Mouse (Mus musculus) embryonic facial prominence, embryonic 13.5 days (tissue): ENCODE measurements around the gene Ldlr. TPM values are rescaled to one million over a fixed set of nuclear protein-coding genes. Genes with fewer than 3 reads are reported as not detected.

ENCODE experiments used
- ATAC-seq: fragments of 200-750 bp; cut with Nextera tagmentation; 2 replicates; pipeline ENCODE4 v1.8.0; 2017; ENCODE audit warnings: low read depth; ENCODE audit not compliant: insufficient number of reproducible peaks, insufficient read depth, low FRiP score, low TSS enrichment
- H3K27ac ChIP-seq: fragments of 300-500 bp; sonication (generic); 2 replicates; pipeline ENCODE4 v1.5.1; 2015; ENCODE audit warnings: moderate library complexity, mild to moderate bottlenecking, inconsistent platforms
- H3K27me3 ChIP-seq: fragments of 300-500 bp; sonication (generic); 2 replicates; pipeline ENCODE4 v1.6.1; 2015; ENCODE audit warnings: mild to moderate bottlenecking, inconsistent platforms
- H3K36me3 ChIP-seq: fragments of 300-500 bp; sonication (generic); 2 replicates; pipeline ENCODE4 v1.6.1; 2015; ENCODE audit warnings: mild to moderate bottlenecking, inconsistent platforms
- H3K4me1 ChIP-seq: fragments of 300-500 bp; sonication (generic); 2 replicates; pipeline ENCODE4 v1.6.1; 2015; ENCODE audit warnings: inconsistent platforms
- H3K4me2 ChIP-seq: fragments of 300-500 bp; sonication (generic); 2 replicates; pipeline ENCODE4 v1.6.1; 2015; ENCODE audit warnings: moderate library complexity, mild to moderate bottlenecking, inconsistent platforms
- H3K4me3 ChIP-seq: fragments of 300-500 bp; sonication (generic); 2 replicates; pipeline ENCODE4 v1.5.1; 2015; ENCODE audit warnings: mild to moderate bottlenecking, inconsistent platforms
- H3K9ac ChIP-seq: fragments of 300-500 bp; sonication (generic); 2 replicates; pipeline ENCODE4 v1.6.1; 2015; ENCODE audit warnings: mild to moderate bottlenecking, inconsistent platforms
- H3K9me3 ChIP-seq: fragments of 300-500 bp; sonication (generic); 2 replicates; pipeline ENCODE4 v1.6.1; 2016; ENCODE audit warnings: inconsistent platforms
- WGBS: fragments of 180-500 bp; shearing (Covaris S2); methylation state at CpG from one replicate; pipeline ENCODE4 v1.1.7; 2015; ENCODE audit warnings: mixed read lengths; 5-methylcytosine and 5-hydroxymethylcytosine counted together
- polyA plus RNA-seq: library from polyadenylated mRNA; unstranded; fragments of >200 nt; fragmentation: Nextera tagmentation; extraction: Ambion mirVana; gene quantifications from 2 replicates; pipeline ENCODE4 v1.2.1, GENCODE M21; 2015

The Ldlr gene
- polyA plus RNA-seq: 31.2 and 37.3 TPM in 2 replicates

- H3K27me3 ChIP-seq: no peaks in the 10 kb centered on the region
- peaks cover 29% of the 10 kb centered on the region for H3K4me1 ChIP-seq
- H3K4me2 ChIP-seq: peak within 1 kb of the TSS; percentile 81
- H3K27ac ChIP-seq: peak within 1 kb of the TSS; percentile 97
- peak; percentile 70 for ATAC-seq
- H3K9ac ChIP-seq: peak within 1 kb of the TSS; percentile 81
- peaks cover 28% of the 10 kb centered on the region for H3K36me3 ChIP-seq
- H3K4me3 ChIP-seq: peak within 1 kb of the TSS; percentile 74
- WGBS: under 1% methylated on average over 47 of the region's 47 CpGs
- no peaks in the 10 kb centered on the region for H3K9me3 ChIP-seq
Observed at GRCm38 (mm10) chr9:21723377-21724146, at the start of gene Ldlr. Gene Ldlr (plus strand): TSS chr9:21723483.

- Histone ChIP-seq H3K9me3 (no peaks in the 10 kb centered on the region), H3K4me2 (no peak overlapping the region), H3K27ac (no peak overlapping the region), H3K4me1 (no peaks in the 10 kb centered on the region), H3K36me3 (peaks cover 93% of the 10 kb centered on the region), H3K4me3 (no peak overlapping the region), H3K27me3 (no peaks in the 10 kb centered on the region), H3K9ac (no peak overlapping the region)
- 97% methylated on average over 17 of the region's 17 CpGs for WGBS
- no peak for ATAC-seq
Observed at GRCm38 (mm10) chr9:21677706-21678105, 45.6 kb upstream of the Ldlr start.

GRCm38 (mm10) chr9:21680448-21680847 is 42.8 kb upstream of the Ldlr start:
- H3K4me1 ChIP-seq: no peaks in the 10 kb centered on the region
- ATAC-seq: no peak
- no peak overlapping the region for H3K27ac ChIP-seq
- H3K9ac ChIP-seq: no peak overlapping the region
- no peak overlapping the region for H3K4me2 ChIP-seq
- no peaks in the 10 kb centered on the region for H3K27me3 ChIP-seq
- H3K36me3 ChIP-seq: peaks cover 92% of the 10 kb centered on the region
- H3K9me3 ChIP-seq: no peaks in the 10 kb centered on the region
- no peak overlapping the region for H3K4me3 ChIP-seq
- 89% methylated on average over 4 of the region's 4 CpGs for WGBS

- no peaks in the 10 kb centered on the region for H3K4me1 ChIP-seq
- H3K4me3 ChIP-seq: no peak overlapping the region
- no peak overlapping the region for H3K4me2 ChIP-seq
- peaks cover 92% of the 10 kb centered on the region for H3K36me3 ChIP-seq
- no peaks in the 10 kb centered on the region for H3K27me3 ChIP-seq
- WGBS: 82% methylated on average over 4 of the region's 4 CpGs
- no peaks in the 10 kb centered on the region for H3K9me3 ChIP-seq
- H3K27ac ChIP-seq: no peak overlapping the region
- no peak for ATAC-seq
- H3K9ac ChIP-seq: no peak overlapping the region
Observed at GRCm38 (mm10) chr9:21682827-21683226, 40.5 kb upstream of the Ldlr start.

- Histone ChIP-seq H3K36me3 (peaks cover 92% of the 10 kb centered on the region), H3K9me3 (no peaks in the 10 kb centered on the region), H3K4me2 (no peak overlapping the region), H3K9ac (no peak overlapping the region), H3K4me3 (no peak overlapping the region), H3K27me3 (no peaks in the 10 kb centered on the region), H3K4me1 (no peaks in the 10 kb centered on the region), H3K27ac (no peak overlapping the region)
- ATAC-seq: no peak
- 83% methylated on average over 3 of the region's 3 CpGs for WGBS
Observed at GRCm38 (mm10) chr9:21683897-21684296, 39.4 kb upstream of the Ldlr start.

- Histone ChIP-seq H3K9me3 (no peaks in the 10 kb centered on the region), H3K4me2 (no peak overlapping the region), H3K36me3 (peaks cover 98% of the 10 kb centered on the region), H3K9ac (no peak overlapping the region), H3K27me3 (no peaks in the 10 kb centered on the region), H3K27ac (no peak overlapping the region), H3K4me3 (no peak overlapping the region), H3K4me1 (no peaks in the 10 kb centered on the region)
- WGBS: 91% methylated on average over 7 of the region's 7 CpGs
- ATAC-seq: no peak
Observed at GRCm38 (mm10) chr9:21688554-21688953, 34.7 kb upstream of the Ldlr start.

- H3K27ac ChIP-seq: no peak overlapping the region
- no peak overlapping the region for H3K9ac ChIP-seq
- no peaks in the 10 kb centered on the region for H3K9me3 ChIP-seq
- H3K27me3 ChIP-seq: no peaks in the 10 kb centered on the region
- WGBS: 92% methylated on average over 3 of the region's 3 CpGs
- ATAC-seq: no peak
- no peaks in the 10 kb centered on the region for H3K4me1 ChIP-seq
- no peak overlapping the region for H3K4me2 ChIP-seq
- H3K36me3 ChIP-seq: peaks cover 96% of the 10 kb centered on the region
- H3K4me3 ChIP-seq: no peak overlapping the region
Observed at GRCm38 (mm10) chr9:21690031-21690430, 33.3 kb upstream of the Ldlr start.

- Histone ChIP-seq H3K27ac (no peak overlapping the region), H3K4me3 (no peak overlapping the region), H3K27me3 (no peaks in the 10 kb centered on the region), H3K9me3 (no peaks in the 10 kb centered on the region), H3K4me2 (no peak overlapping the region), H3K36me3 (peaks cover 92% of the 10 kb centered on the region), H3K4me1 (no peaks in the 10 kb centered on the region), H3K9ac (no peak overlapping the region)
- no peak for ATAC-seq
- WGBS: 51% methylated on average over 2 of the region's 2 CpGs
Observed at GRCm38 (mm10) chr9:21691862-21692261, 31.4 kb upstream of the Ldlr start.

GRCm38 (mm10) chr9:21692491-21692890 is 30.8 kb upstream of the Ldlr start:
- WGBS: 96% methylated on average over 4 of the region's 4 CpGs
- no peak overlapping the region for H3K9ac ChIP-seq
- no peak overlapping the region for H3K4me3 ChIP-seq
- no peak for ATAC-seq
- no peak overlapping the region for H3K27ac ChIP-seq
- H3K4me1 ChIP-seq: no peaks in the 10 kb centered on the region
- H3K4me2 ChIP-seq: no peak overlapping the region
- H3K27me3 ChIP-seq: no peaks in the 10 kb centered on the region
- peaks cover 92% of the 10 kb centered on the region for H3K36me3 ChIP-seq
- H3K9me3 ChIP-seq: no peaks in the 10 kb centered on the region

GRCm38 (mm10) chr9:21694071-21694470 is 29.2 kb upstream of the Ldlr start:
- Histone ChIP-seq H3K4me1 (no peaks in the 10 kb centered on the region), H3K4me2 (no peak overlapping the region), H3K27ac (no peak overlapping the region), H3K9me3 (no peaks in the 10 kb centered on the region), H3K4me3 (no peak overlapping the region), H3K9ac (no peak overlapping the region), H3K36me3 (peaks cover 90% of the 10 kb centered on the region), H3K27me3 (no peaks in the 10 kb centered on the region)
- ATAC-seq: no peak

GRCm38 (mm10) chr9:21695229-21695792 is 28.0 kb upstream of the Ldlr start:
- Histone ChIP-seq H3K4me2 (no peak overlapping the region), H3K36me3 (peaks cover 91% of the 10 kb centered on the region), H3K4me1 (no peaks in the 10 kb centered on the region), H3K27ac (no peak overlapping the region), H3K9me3 (no peaks in the 10 kb centered on the region), H3K9ac (no peak overlapping the region), H3K27me3 (no peaks in the 10 kb centered on the region), H3K4me3 (no peak overlapping the region)
- ATAC-seq: no peak
- WGBS: 91% methylated on average over 5 of the region's 5 CpGs

- Histone ChIP-seq H3K4me2 (no peak overlapping the region), H3K4me1 (no peaks in the 10 kb centered on the region), H3K9ac (no peak overlapping the region), H3K27ac (no peak overlapping the region), H3K36me3 (peaks cover 92% of the 10 kb centered on the region), H3K9me3 (no peaks in the 10 kb centered on the region), H3K27me3 (no peaks in the 10 kb centered on the region), H3K4me3 (no peak overlapping the region)
- no peak for ATAC-seq
- 82% methylated on average over 6 of the region's 6 CpGs for WGBS
Observed at GRCm38 (mm10) chr9:21697121-21697520, 26.2 kb upstream of the Ldlr start.
